Mouse (Mus musculus): ENCODE results near the gene Fbxo24.

DNA sequence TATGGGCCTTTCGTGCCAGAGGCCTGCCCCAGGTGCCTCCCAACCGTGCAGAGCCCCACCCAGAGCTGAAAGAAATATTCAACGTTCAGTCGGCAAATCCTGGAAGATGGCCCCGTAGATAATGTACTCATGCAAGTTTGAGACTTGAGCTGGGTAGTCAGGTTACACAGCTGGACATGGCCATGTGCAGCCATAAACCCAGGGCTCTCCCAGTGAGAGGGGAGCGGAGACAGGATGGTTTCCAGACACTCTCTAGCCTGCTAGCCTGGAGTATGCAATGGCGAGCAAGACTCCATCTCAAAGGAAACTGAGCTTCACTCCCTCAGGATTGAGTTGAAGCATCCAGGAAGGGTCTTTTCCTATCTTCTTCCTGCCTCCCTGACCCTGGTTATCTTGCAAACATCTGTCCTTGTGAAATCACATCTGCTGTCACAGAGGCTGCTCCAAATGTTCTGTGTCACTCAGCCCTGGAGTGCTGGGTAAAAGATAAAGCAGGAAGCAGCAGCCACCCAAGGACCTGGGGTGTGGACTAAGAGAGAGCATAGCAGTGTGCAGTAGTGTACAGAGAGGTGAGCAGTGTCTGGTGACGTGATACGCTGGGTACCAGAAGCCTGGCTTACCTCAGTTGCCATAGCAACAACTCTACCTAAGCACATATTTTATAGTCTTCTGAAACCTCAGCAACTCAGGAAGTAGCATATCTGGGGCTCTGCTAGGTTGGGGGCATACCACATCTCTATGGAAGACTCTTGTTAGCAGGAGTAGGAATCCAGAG, 19.2 kb upstream of the Fbxo24 start:
- TF ChIP-seq CTCF (IDR thresholded peaks at IDR 0.05; ENCODE audit: borderline replicate concordance, control insufficient read depth, extremely low read depth, insufficient read depth, low read length, poor library complexity): no peak
- no peak for TF ChIP-seq POLR2A (IDR thresholded peaks at IDR 0.05; ENCODE audit: control insufficient read depth, extremely low read depth, insufficient read depth, low read length, poor library complexity)

Data from thymus, adult 2 months (tissue).